Mouse (Mus musculus): ENCODE measurements around the gene Gstp2. TPM values are rescaled to one million over a fixed set of nuclear protein-coding genes. Genes with fewer than 3 reads are reported as not detected.

Gstp2 gene
- total and polyA plus RNA-seq, 2 experiments = 7.9 to 9.2 TPM

- Histone ChIP-seq H3K9ac (ENCODE audit: low read depth, low read length) (no peak overlapping the region), H3K36me3 (ENCODE audit: control insufficient read depth, insufficient read depth, low read length) (no peaks in the 10 kb centered on the region), H3K27ac (replicated peaks; ENCODE audit: insufficient read depth, low read depth, low read length) (no peak overlapping the region), H3K4me1 (ENCODE audit: control insufficient read depth, insufficient read depth, low read length) (peaks cover 13% of the 10 kb centered on the region), H3K4me3 (ENCODE audit: insufficient read depth, low read depth, low read length) (no peak overlapping the region), H3K79me2 (ENCODE audit: control insufficient read depth, insufficient read depth, low read length) (no peaks in the 10 kb centered on the region), H3K27me3 (ENCODE audit: control insufficient read depth, insufficient read depth, low read length) (no peaks in the 10 kb centered on the region)
- TF ChIP-seq POLR2A (IDR thresholded peaks at IDR 0.05; ENCODE audit: extremely low read depth, insufficient read depth, low read length) (no peak), CTCF (IDR thresholded peaks at IDR 0.05; ENCODE audit: low read depth, low read length) (no peak)
- WGBS = 77% methylated on average over 8 of the region's 8 CpGs
- no peak for DNase-seq (ENCODE audit: extremely low read depth, low read depth, low spot score)
Measured at GRCm38 (mm10) chr19:3997231-3997630, 48.6 kb downstream of the Gstp2 start.

- Histone ChIP-seq H3K36me3 (ENCODE audit: control insufficient read depth, insufficient read depth, low read length) (no peaks in the 10 kb centered on the region), H3K27ac (replicated peaks; ENCODE audit: insufficient read depth, low read depth, low read length) (no peak overlapping the region), H3K79me2 (ENCODE audit: control insufficient read depth, insufficient read depth, low read length) (no peaks in the 10 kb centered on the region), H3K27me3 (ENCODE audit: control insufficient read depth, insufficient read depth, low read length) (no peaks in the 10 kb centered on the region), H3K4me1 (ENCODE audit: control insufficient read depth, insufficient read depth, low read length) (peaks cover 13% of the 10 kb centered on the region), H3K9ac (ENCODE audit: low read depth, low read length) (no peak overlapping the region), H3K4me3 (ENCODE audit: insufficient read depth, low read depth, low read length) (no peak overlapping the region)
- WGBS = 30% methylated on average over 8 of the region's 8 CpGs
- TF ChIP-seq POLR2A (IDR thresholded peaks at IDR 0.05; ENCODE audit: extremely low read depth, insufficient read depth, low read length) = no peak
- TF ChIP-seq CTCF (IDR thresholded peaks at IDR 0.05; ENCODE audit: low read depth, low read length) = no peak
- DNase-seq (ENCODE audit: extremely low read depth, low read depth, low spot score) = peak; percentile 68
Measured at GRCm38 (mm10) chr19:3996747-3997146, 49.1 kb downstream of the Gstp2 start.

DNA sequence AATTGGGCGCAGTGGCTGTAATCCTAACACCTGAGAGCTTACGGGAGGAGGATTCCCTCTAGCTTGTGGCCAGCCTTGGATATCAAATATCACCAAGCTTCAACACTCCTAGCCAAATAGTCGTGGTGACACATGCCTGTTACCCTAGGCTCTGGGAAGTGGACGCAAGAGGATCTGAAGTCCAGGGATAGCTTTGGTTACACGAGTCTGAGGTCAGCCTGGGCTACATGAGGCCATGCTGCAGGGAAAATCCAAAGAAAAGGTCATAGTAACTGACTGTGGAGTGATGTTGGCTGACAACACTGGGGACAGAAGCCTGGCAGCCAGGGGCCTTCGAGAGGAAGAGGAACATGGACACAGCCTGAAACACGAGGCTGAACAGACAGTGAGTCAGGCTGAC, 49.7 kb downstream of the Gstp2 start:
- 62% methylated on average over 7 of the region's 7 CpGs for WGBS
- no peak overlapping the region for H3K4me3 ChIP-seq (ENCODE audit: insufficient read depth, low read depth, low read length)
- no peak overlapping the region for H3K9ac ChIP-seq (ENCODE audit: low read depth, low read length)
- TF ChIP-seq CTCF (IDR thresholded peaks at IDR 0.05; ENCODE audit: low read depth, low read length) = no peak
- TF ChIP-seq POLR2A (IDR thresholded peaks at IDR 0.05; ENCODE audit: extremely low read depth, insufficient read depth, low read length) = no peak
- no peaks in the 10 kb centered on the region for H3K79me2 ChIP-seq (ENCODE audit: control insufficient read depth, insufficient read depth, low read length)
- peaks cover 10% of the 10 kb centered on the region for H3K4me1 ChIP-seq (ENCODE audit: control insufficient read depth, insufficient read depth, low read length)
- no peak for DNase-seq (ENCODE audit: extremely low read depth, low read depth, low spot score)
- no peak overlapping the region for H3K27ac ChIP-seq (replicated peaks; ENCODE audit: insufficient read depth, low read depth, low read length)
- H3K36me3 ChIP-seq (ENCODE audit: control insufficient read depth, insufficient read depth, low read length) = no peaks in the 10 kb centered on the region
- no peaks in the 10 kb centered on the region for H3K27me3 ChIP-seq (ENCODE audit: control insufficient read depth, insufficient read depth, low read length)

DNA sequence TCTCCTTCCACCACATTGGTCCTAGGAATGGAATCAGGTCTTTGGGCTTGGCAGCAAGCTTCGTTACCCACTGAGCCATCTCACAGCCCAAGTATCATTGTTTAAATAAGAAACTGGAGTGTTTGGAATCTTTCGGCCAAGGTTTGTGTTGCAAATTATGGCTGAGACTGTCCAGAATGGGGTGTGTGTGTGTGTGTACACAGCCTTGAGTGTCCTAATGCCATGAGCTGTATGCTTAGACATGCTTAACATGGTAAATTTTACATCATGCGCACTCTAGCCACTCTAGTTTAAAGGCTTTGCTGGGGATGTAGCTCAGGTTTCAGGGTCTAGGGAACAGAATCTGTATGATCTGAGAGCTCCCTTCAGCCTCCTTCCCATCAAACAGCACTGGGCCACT, 50.3 kb downstream of the Gstp2 start:
- Histone ChIP-seq H3K9ac (ENCODE audit: low read depth, low read length) (no peak overlapping the region), H3K4me3 (ENCODE audit: insufficient read depth, low read depth, low read length) (no peak overlapping the region), H3K27ac (replicated peaks; ENCODE audit: insufficient read depth, low read depth, low read length) (no peak overlapping the region), H3K4me1 (ENCODE audit: control insufficient read depth, insufficient read depth, low read length) (peaks cover 8% of the 10 kb centered on the region; the same call in 1 of the 2 replicates), H3K27me3 (ENCODE audit: control insufficient read depth, insufficient read depth, low read length) (no peaks in the 10 kb centered on the region), H3K36me3 (ENCODE audit: control insufficient read depth, insufficient read depth, low read length) (no peaks in the 10 kb centered on the region), H3K79me2 (ENCODE audit: control insufficient read depth, insufficient read depth, low read length) (no peaks in the 10 kb centered on the region)
- DNase-seq (ENCODE audit: extremely low read depth, low read depth, low spot score) = no peak
- 83% methylated on average over 3 of the region's 3 CpGs for WGBS
- TF ChIP-seq CTCF (IDR thresholded peaks at IDR 0.05; ENCODE audit: low read depth, low read length) (no peak), POLR2A (IDR thresholded peaks at IDR 0.05; ENCODE audit: extremely low read depth, insufficient read depth, low read length) (no peak)

- no peak for DNase-seq (ENCODE audit: extremely low read depth, low read depth, low spot score)
- H3K9ac ChIP-seq (ENCODE audit: low read depth, low read length) = no peak overlapping the region
- H3K27ac ChIP-seq (replicated peaks; ENCODE audit: insufficient read depth, low read depth, low read length) = no peak overlapping the region
Measured at GRCm38 (mm10) chr19:3994932-3995331, 50.9 kb downstream of the Gstp2 start.

GRCm38 (mm10) chr19:3992416-3992815, 53.4 kb downstream of the Gstp2 start, which contains the start of gene Tbx10:
Tbx10 (plus strand) TSS chr19:3992752.
- no peak within 1 kb of the TSS for H3K9ac ChIP-seq (ENCODE audit: low read depth, low read length)
- no peak within 1 kb of the TSS for H3K27ac ChIP-seq (replicated peaks; ENCODE audit: insufficient read depth, low read depth, low read length)
- peaks cover 3% of the 10 kb centered on the region; the same call in 1 of the 2 replicates for H3K36me3 ChIP-seq (ENCODE audit: control insufficient read depth, insufficient read depth, low read length)
- DNase-seq (ENCODE audit: extremely low read depth, low read depth, low spot score) = no peak
- H3K4me1 ChIP-seq (ENCODE audit: control insufficient read depth, insufficient read depth, low read length) = peaks cover 3% of the 10 kb centered on the region
- no peaks in the 10 kb centered on the region for H3K79me2 ChIP-seq (ENCODE audit: control insufficient read depth, insufficient read depth, low read length)
- WGBS = 77% methylated on average over 5 of the region's 5 CpGs
- no peak for TF ChIP-seq CTCF (IDR thresholded peaks at IDR 0.05; ENCODE audit: low read depth, low read length)
- no peak for TF ChIP-seq POLR2A (IDR thresholded peaks at IDR 0.05; ENCODE audit: extremely low read depth, insufficient read depth, low read length)
- no peak within 1 kb of the TSS for H3K4me3 ChIP-seq (ENCODE audit: insufficient read depth, low read depth, low read length)
- no peaks in the 10 kb centered on the region for H3K27me3 ChIP-seq (ENCODE audit: control insufficient read depth, insufficient read depth, low read length)

More at GRCm38 (mm10) chr19:3994932-3995331, 50.9 kb downstream of the Gstp2 start:
- no peaks in the 10 kb centered on the region for H3K27me3 ChIP-seq (ENCODE audit: control insufficient read depth, insufficient read depth, low read length)
- no peak overlapping the region for H3K4me3 ChIP-seq (ENCODE audit: insufficient read depth, low read depth, low read length)
- H3K36me3 ChIP-seq (ENCODE audit: control insufficient read depth, insufficient read depth, low read length) = no peaks in the 10 kb centered on the region
- no peaks in the 10 kb centered on the region for H3K79me2 ChIP-seq (ENCODE audit: control insufficient read depth, insufficient read depth, low read length)
- WGBS = 65% methylated on average over 6 of the region's 6 CpGs
- H3K4me1 ChIP-seq (ENCODE audit: control insufficient read depth, insufficient read depth, low read length) = peaks cover 8% of the 10 kb centered on the region; the same call in 1 of the 2 replicates
- no peak for TF ChIP-seq POLR2A (IDR thresholded peaks at IDR 0.05; ENCODE audit: extremely low read depth, insufficient read depth, low read length)
- no peak for TF ChIP-seq CTCF (IDR thresholded peaks at IDR 0.05; ENCODE audit: low read depth, low read length)

Data from liver, adult 2 months (tissue).